Mouse (Mus musculus) liver, embryonic 15.5 days (tissue): ENCODE measurements around the gene Ern1. TPM values are rescaled to one million over a fixed set of nuclear protein-coding genes. Genes with fewer than 3 reads are reported as not detected.
"Not testable (repeated sequence)": the region's sequence is repeated elsewhere in the genome, so short reads cannot be mapped to it uniquely, and the experiment has no call there.

ENCODE experiments used
- ATAC-seq: fragments of 200-750 bp; cut with Nextera tagmentation; 2 replicates; pipeline ENCODE4 v1.8.0; 2017; ENCODE audit warnings: moderate number of reproducible peaks, mild to moderate bottlenecking, moderate library complexity; ENCODE audit not compliant: insufficient read depth
- H3K27ac ChIP-seq: fragments of 300-500 bp; sonication (generic); replicated peaks from 2 replicates; pipeline ENCODE4 v1.5.1; 2015; ENCODE audit warnings: mild to moderate bottlenecking, inconsistent platforms
- H3K27me3 ChIP-seq: fragments of 300-500 bp; sonication (generic); 2 replicates; pipeline ENCODE4 v1.6.1; 2015; ENCODE audit warnings: mild to moderate bottlenecking, inconsistent platforms
- H3K36me3 ChIP-seq: fragments of 300-500 bp; sonication (generic); replicated peaks from 2 replicates; pipeline ENCODE4 v1.6.1; 2015; ENCODE audit warnings: moderate library complexity, mild to moderate bottlenecking, inconsistent platforms
- H3K4me1 ChIP-seq: fragments of 300-500 bp; sonication (generic); replicated peaks from 2 replicates; pipeline ENCODE4 v1.6.1; 2015; ENCODE audit warnings: inconsistent platforms
- H3K4me2 ChIP-seq: fragments of 300-500 bp; sonication (generic); 2 replicates; pipeline ENCODE4 v1.6.1; 2015; ENCODE audit warnings: moderate library complexity, mild to moderate bottlenecking, inconsistent platforms
- H3K4me3 ChIP-seq: fragments of 300-500 bp; sonication (generic); replicated peaks from 2 replicates; pipeline ENCODE4 v1.5.1; 2015; ENCODE audit warnings: mild to moderate bottlenecking, inconsistent platforms
- H3K9ac ChIP-seq: fragments of 300-500 bp; sonication (generic); 2 replicates; pipeline ENCODE4 v1.6.1; 2015; ENCODE audit warnings: moderate library complexity, mild to moderate bottlenecking, inconsistent platforms
- H3K9me3 ChIP-seq: fragments of 300-500 bp; sonication (generic); replicated peaks from 2 replicates; pipeline ENCODE4 v1.6.1; 2016; ENCODE audit warnings: inconsistent platforms
- WGBS: fragments of 180-500 bp; shearing (Covaris S2); methylation state at CpG from one replicate; pipeline ENCODE4 v1.1.7; 2015; ENCODE audit warnings: mixed read lengths; ENCODE audit not compliant: insufficient replicate concordance; 5-methylcytosine and 5-hydroxymethylcytosine counted together
- polyA plus RNA-seq: library from polyadenylated mRNA; unstranded; fragments of >200 nt; fragmentation: Nextera tagmentation; extraction: Ambion mirVana; gene quantifications from 2 replicates; pipeline ENCODE4 v1.2.1, GENCODE M21; 2015

Gene Ern1
- polyA plus RNA-seq, 1 experiment from 2014 or later = 4.1 TPM

- Histone ChIP-seq H3K36me3 (peaks cover 25% of the 10 kb centered on the region), H3K9ac (no peak overlapping the region), H3K27me3 (no peaks in the 10 kb centered on the region), H3K4me2 (no peak overlapping the region), H3K9me3 (peaks cover 6% of the 10 kb centered on the region), H3K4me3 (no peak overlapping the region), H3K27ac (peak overlapping the region; percentile 64), H3K4me1 (peaks cover 39% of the 10 kb centered on the region)
- no peak for ATAC-seq
- WGBS = 43% methylated on average over 13 of the region's 13 CpGs
Measured at GRCm38 (mm10) chr11:106502631-106503424, 15.2 kb upstream of the Ern1 start.

GRCm38 (mm10) chr11:106502159-106502505, 14.5 kb upstream of the Ern1 start:
- Histone ChIP-seq H3K4me3 (peak overlapping the region; percentile 86; the same call in 1 of the 2 replicates), H3K4me2 (no peak overlapping the region; the same call in 1 of the 2 replicates), H3K9me3 (no peaks in the 10 kb centered on the region), H3K4me1 (peaks cover 39% of the 10 kb centered on the region), H3K27me3 (no peaks in the 10 kb centered on the region), H3K27ac (peak overlapping the region; percentile 96), H3K36me3 (peaks cover 19% of the 10 kb centered on the region), H3K9ac (peak overlapping the region; percentile 92; the same call in 1 of the 2 replicates)
- no peak for ATAC-seq

GRCm38 (mm10) chr11:106501308-106502158, 13.9 kb upstream of the Ern1 start:
- peak overlapping the region; percentile 91 for H3K4me2 ChIP-seq
- H3K27me3 ChIP-seq = no peaks in the 10 kb centered on the region
- peaks cover 39% of the 10 kb centered on the region for H3K4me1 ChIP-seq
- peak overlapping the region; percentile 96 for H3K27ac ChIP-seq
- H3K36me3 ChIP-seq = peaks cover 14% of the 10 kb centered on the region
- ATAC-seq = peak; percentile 49
- no peaks in the 10 kb centered on the region for H3K9me3 ChIP-seq
- H3K4me3 ChIP-seq = peak overlapping the region; percentile 86
- peak overlapping the region; percentile 92 for H3K9ac ChIP-seq
- 1% methylated on average over 22 of the region's 22 CpGs for WGBS

- Histone ChIP-seq H3K4me3 (peak overlapping the region; percentile 86), H3K27me3 (no peaks in the 10 kb centered on the region), H3K36me3 (peaks cover 6% of the 10 kb centered on the region; the same call in 1 of the 2 replicates), H3K27ac (peak overlapping the region; percentile 96), H3K4me1 (peaks cover 39% of the 10 kb centered on the region), H3K9me3 (no peaks in the 10 kb centered on the region), H3K4me2 (peak overlapping the region; percentile 91), H3K9ac (peak overlapping the region; percentile 92)
- peak; percentile 93 for ATAC-seq
- WGBS = under 1% methylated on average over 53 of the region's 55 CpGs
Measured at GRCm38 (mm10) chr11:106500393-106501307, 13.0 kb upstream of the Ern1 start.

GRCm38 (mm10) chr11:106498739-106499379, 11.2 kb upstream of the Ern1 start:
- Histone ChIP-seq H3K27me3 (no peaks in the 10 kb centered on the region), H3K36me3 (peaks cover 6% of the 10 kb centered on the region; the same call in 1 of the 2 replicates), H3K4me2 (no peak overlapping the region), H3K9me3 (no peaks in the 10 kb centered on the region), H3K9ac (no peak overlapping the region), H3K4me1 (peaks cover 39% of the 10 kb centered on the region), H3K27ac (no peak overlapping the region), H3K4me3 (no peak overlapping the region)
- 62% methylated on average over 4 of the region's 4 CpGs for WGBS
- no peak for ATAC-seq

GRCm38 (mm10) chr11:106497926-106498325, 10.3 kb upstream of the Ern1 start:
- no peak overlapping the region for H3K27ac ChIP-seq
- H3K9ac ChIP-seq = no peak overlapping the region
- no peaks in the 10 kb centered on the region for H3K9me3 ChIP-seq
- H3K36me3 ChIP-seq = peaks cover 4% of the 10 kb centered on the region; the same call in 1 of the 2 replicates
- ATAC-seq = no peak
- WGBS = 58% methylated on average over 2 of the region's 2 CpGs
- no peaks in the 10 kb centered on the region for H3K27me3 ChIP-seq
- no peak overlapping the region for H3K4me2 ChIP-seq
- peaks cover 35% of the 10 kb centered on the region for H3K4me1 ChIP-seq
- H3K4me3 ChIP-seq = no peak overlapping the region

- H3K4me1 ChIP-seq = peaks cover 28% of the 10 kb centered on the region
- not testable (repeated sequence) for H3K27me3 ChIP-seq, H3K9me3 ChIP-seq, H3K4me3 ChIP-seq, H3K4me2 ChIP-seq, H3K36me3 ChIP-seq, ATAC-seq, H3K27ac ChIP-seq, H3K9ac ChIP-seq
- 85% methylated on average over 2 of the region's 2 CpGs for WGBS
Measured at GRCm38 (mm10) chr11:106497009-106497408, 9.4 kb upstream of the Ern1 start.

- 56% methylated on average over 7 of the region's 7 CpGs for WGBS
- peak overlapping the region; percentile 65; the same call in 1 of the 2 replicates for H3K27ac ChIP-seq
- no peaks in the 10 kb centered on the region for H3K9me3 ChIP-seq
- no peak overlapping the region for H3K4me2 ChIP-seq
- H3K4me3 ChIP-seq = no peak overlapping the region
- peak; percentile 56 for ATAC-seq
- peaks cover 13% of the 10 kb centered on the region for H3K4me1 ChIP-seq
- no peaks in the 10 kb centered on the region for H3K36me3 ChIP-seq
- no peak overlapping the region for H3K9ac ChIP-seq
- H3K27me3 ChIP-seq = no peaks in the 10 kb centered on the region
Measured at GRCm38 (mm10) chr11:106492984-106493669, 5.5 kb upstream of the Ern1 start.

- Histone ChIP-seq H3K4me2 (no peak overlapping the region), H3K9ac (no peak overlapping the region), H3K4me3 (no peak overlapping the region), H3K9me3 (no peaks in the 10 kb centered on the region), H3K27ac (no peak overlapping the region), H3K4me1 (peaks cover 21% of the 10 kb centered on the region), H3K27me3 (no peaks in the 10 kb centered on the region), H3K36me3 (no peaks in the 10 kb centered on the region)
- WGBS = 0% methylated on average over 3 of the region's 3 CpGs
- ATAC-seq = no peak
Measured at GRCm38 (mm10) chr11:106491393-106491792, 3.7 kb upstream of the Ern1 start.

GRCm38 (mm10) chr11:106490600-106490999, 2.9 kb upstream of the Ern1 start:
- peaks cover 27% of the 10 kb centered on the region for H3K4me1 ChIP-seq
- H3K9ac ChIP-seq, H3K36me3 ChIP-seq, H3K27me3 ChIP-seq, H3K27ac ChIP-seq, H3K4me3 ChIP-seq, H3K9me3 ChIP-seq, ATAC-seq, H3K4me2 ChIP-seq: not testable (repeated sequence)
- WGBS = 63% methylated on average over 6 of the region's 6 CpGs
